Mouse (Mus musculus): ENCODE measurements around the gene Mgat4a. TPM values are rescaled to one million over a fixed set of nuclear protein-coding genes. Genes with fewer than 3 reads are reported as not detected.

Gene Mgat4a
- total and polyA plus RNA-seq, 3 experiments, result 2.7 to 2.8 TPM; not detected in 1

- TF ChIP-seq E2F4 (IDR thresholded peaks at IDR 0.05; ENCODE audit: borderline replicate concordance, low read depth, low read length), result no peak
- TF ChIP-seq POLR2AphosphoS5 (IDR thresholded peaks at IDR 0.05; ENCODE audit: borderline replicate concordance, low read depth, low read length), result peak; percentile 56; the same call in 1 of the 2 replicates
- Histone ChIP-seq H3K27ac (ENCODE audit: control insufficient read depth, low read depth, low read length) (no peak overlapping the region), H3K4me3 (ENCODE audit: control insufficient read depth in 1 of 2, insufficient read depth in 1 of 2, low read depth in 2 of 2, low read length in 2 of 2) (no peak overlapping the region), H3K9ac (ENCODE audit: control insufficient read depth, low read depth, low read length, poor library complexity, severe bottlenecking) (no peak overlapping the region), H3K27me3 (ENCODE audit: control insufficient read depth in 1 of 2, insufficient read depth in 2 of 2, low read length in 2 of 2) (peaks cover 2% of the 10 kb centered on the region in 2 experiments; a peak in 3 of 4 replicates), H3K9me3 (replicated peaks; ENCODE audit: insufficient read depth, low read length) (no peaks in the 10 kb centered on the region), H3K79me2 (ENCODE audit: control insufficient read depth, insufficient read depth, low read length, poor library complexity) (no peaks in the 10 kb centered on the region), H3K36me3 (ENCODE audit: control insufficient read depth in 1 of 2, insufficient read depth in 2 of 2, low read length in 2 of 2) (peaks cover 0 to 2% of the 10 kb centered on the region in 2 experiments; a peak in 1 of 4 replicates), H3K4me1 (ENCODE audit: control insufficient read depth in 1 of 2, insufficient read depth in 2 of 2, low read length in 2 of 2) (peaks cover 0 to 3% of the 10 kb centered on the region in 2 experiments; a peak in 1 of 4 replicates)
- DNase-seq (ENCODE audit: low read depth, low spot score), result no peak
Observed at GRCm38 (mm10) chr1:37583167-37583566, 42.4 kb upstream of the Mgat4a start.

- Histone ChIP-seq H3K4me3 (ENCODE audit: control insufficient read depth in 1 of 2, insufficient read depth in 1 of 2, low read depth in 2 of 2, low read length in 2 of 2) (no peak overlapping the region), H3K9ac (ENCODE audit: control insufficient read depth, low read depth, low read length, poor library complexity, severe bottlenecking) (no peak overlapping the region), H3K36me3 (ENCODE audit: control insufficient read depth in 1 of 2, insufficient read depth in 2 of 2, low read length in 2 of 2) (no peaks in the 10 kb centered on the region), H3K9me3 (replicated peaks; ENCODE audit: insufficient read depth, low read length) (no peaks in the 10 kb centered on the region), H3K4me1 (ENCODE audit: control insufficient read depth in 1 of 2, insufficient read depth in 2 of 2, low read length in 2 of 2) (no peaks in the 10 kb centered on the region), H3K79me2 (ENCODE audit: control insufficient read depth, insufficient read depth, low read length, poor library complexity) (no peaks in the 10 kb centered on the region), H3K27ac (ENCODE audit: control insufficient read depth, low read depth, low read length) (no peak overlapping the region), H3K27me3 (ENCODE audit: control insufficient read depth in 1 of 2, insufficient read depth in 2 of 2, low read length in 2 of 2) (peaks cover 5 to 10% of the 10 kb centered on the region in 2 experiments)
- no peak for TF ChIP-seq USF2 (IDR thresholded peaks at IDR 0.05; ENCODE audit: borderline replicate concordance in 1 of 2, insufficient read depth in 1 of 2, low read depth in 1 of 2, low read length in 2 of 2)
- no peak for TF ChIP-seq E2F4 (IDR thresholded peaks at IDR 0.05; ENCODE audit: borderline replicate concordance, low read depth, low read length)
- no peak for TF ChIP-seq ELF1 (IDR thresholded peaks at IDR 0.05; ENCODE audit: low read depth, low read length)
- no peak for TF ChIP-seq MAX (IDR thresholded peaks at IDR 0.05; ENCODE audit: low read length)
- TF ChIP-seq MYC (IDR thresholded peaks at IDR 0.05; ENCODE audit: low read depth, low read length), result no peak
- no peak for TF ChIP-seq TCF12 (IDR thresholded peaks at IDR 0.05; ENCODE audit: low read depth, low read length)
- no peak for TF ChIP-seq KAT2A (conservative IDR thresholded peaks at IDR 0.05; ENCODE audit: low read depth, low read length)
- TF ChIP-seq ZNF384 (IDR thresholded peaks at IDR 0.05; ENCODE audit: low read depth, low read length), result no peak
- TF ChIP-seq CHD2 (IDR thresholded peaks at IDR 0.05; ENCODE audit: low read length), result no peak
- TF ChIP-seq ETS1 (IDR thresholded peaks at IDR 0.05; ENCODE audit: low read depth, low read length), result no peak
- TF ChIP-seq MAFK (IDR thresholded peaks at IDR 0.05; ENCODE audit: borderline replicate concordance, low read depth, low read length), result no peak
- TF ChIP-seq POLR2A (IDR thresholded peaks at IDR 0.05; ENCODE audit: control insufficient read depth in 1 of 2, insufficient read depth in 1 of 2, low read depth in 1 of 2, low read length in 2 of 2, poor library complexity in 1 of 2), result no peak
- no peak for TF ChIP-seq GATA1 (IDR thresholded peaks at IDR 0.05; ENCODE audit: low read depth, low read length)
- TF ChIP-seq UBTF (IDR thresholded peaks at IDR 0.05; ENCODE audit: borderline replicate concordance, insufficient read depth, low read depth, low read length), result no peak
- no peak for TF ChIP-seq CTCF (IDR thresholded peaks at IDR 0.05 in 2 of 3, conservative IDR thresholded peaks at IDR 0.05 in 1 of 3; ENCODE audit: control insufficient read depth in 1 of 3, insufficient read depth in 1 of 3, low read depth in 2 of 3, low read length in 3 of 3, poor library complexity in 1 of 3, severe bottlenecking in 1 of 3)
- no peak for TF ChIP-seq USF1 (IDR thresholded peaks at IDR 0.05; ENCODE audit: low read depth, low read length)
- DNase-seq (ENCODE audit: low read depth, low spot score), result no peak
Observed at GRCm38 (mm10) chr1:37579686-37580085, 38.9 kb upstream of the Mgat4a start.

All from MEL (cell line).